Comparison of ENCODE assay signal across 27 mouse cellular contexts in genomic region chr4:145236027-145236426, GRCm38 (mm10). TPM values are rescaled to one million over a fixed set of nuclear protein-coding genes. Genes with fewer than 3 reads are reported as not detected.
DNase-seq lines count a peak whose midpoint lies in the region; ATAC-seq and TF ChIP-seq lines count a peak whose summit lies in the region.
"Had no signal": no experiment of that assay in that cellular context is flagged by ENCODE, and none has a peak within 500 bp of the region (broad histone marks: within the 10 kb centered on the region; RNA-seq: fewer than 3 reads in every experiment).

No protein-coding gene starts in this region.

- WGBS in heart, adult 2 months = 82% methylated on average over 7 of the region's 7 CpGs
- WGBS in hindbrain, embryonic 13.5 days = 89% methylated on average over 7 of the region's 7 CpGs

- no peak for TF ChIP-seq POLR2A in heart, adult 2 months (IDR thresholded peaks at IDR 0.05; ENCODE audit: insufficient read depth, low read depth, low read length)

- peaks cover 30% of the 10 kb centered on the region for H3K4me1 ChIP-seq in heart, adult 2 months (ENCODE audit: control insufficient read depth, insufficient read depth, low read length)
- no peaks in the 10 kb centered on the region for H3K4me1 ChIP-seq in hindbrain, embryonic 13.5 days (replicated peaks)

- DNase-seq in heart, adult 11 months = peak; percentile 92
- no peak for DNase-seq in heart, postnatal 4 days
- peak; percentile 90 for DNase-seq in induced T-regulatory cell, adult 2 months (ENCODE audit: low read depth)
- DNase-seq in thymus, postnatal 4 days = peak; percentile 52
- no peak for DNase-seq in layer of hippocampus, postnatal 25 days (ENCODE audit: extremely low spot score in 1 of 2, low spot score in 1 of 2)
- no peak for DNase-seq in heart, adult 2 months
- DNase-seq: cerebellum, adult 2 months; cerebellum, postnatal 36 days; gastrocnemius, adult 2 months; kidney, adult 9 months; kidney, postnatal 36 days; layer of hippocampus, adult 9-11 months; lung, embryonic 14.5 days; lung, postnatal 4 days; right cerebral cortex, postnatal 25 days had no signal

- no peak overlapping the region for H3K4me2 ChIP-seq in hindbrain, embryonic 13.5 days
- H3K4me2 ChIP-seq: embryonic facial prominence, embryonic 15.5 days; heart, embryonic 15.5 days; intestine, embryonic 15.5 days; liver, embryonic 12.5 days; lung, embryonic 14.5 days; midbrain, embryonic 12.5 days; neural tube, embryonic 15.5 days had no signal

- H3K79me2 ChIP-seq in heart, adult 2 months (replicated peaks; ENCODE audit: control insufficient read depth, insufficient read depth, low read length) = no peaks in the 10 kb centered on the region

- peak; percentile 3; the same call in 1 of the 2 replicates for ATAC-seq in neutrophil, adult 5-6 weeks (ENCODE audit: extremely low read depth, insufficient number of reproducible peaks, low FRiP score, poor library complexity, severe bottlenecking)
- no peak for ATAC-seq in hindbrain, embryonic 13.5 days (ENCODE audit: low FRiP score)
- ATAC-seq: intestine, embryonic 15.5 days; liver, embryonic 12.5 days; Patski had no signal

- H3K4me3 ChIP-seq in heart, adult 2 months = no peak overlapping the region
- no peak overlapping the region for H3K4me3 ChIP-seq in hindbrain, embryonic 13.5 days
- H3K4me3 ChIP-seq: embryonic facial prominence, embryonic 15.5 days; forebrain, embryonic 10.5 days; gastrocnemius, adult 2 months; heart, embryonic 15.5 days; intestine, embryonic 15.5 days; limb, embryonic 10.5 days; liver, embryonic 12.5 days; midbrain, embryonic 12.5 days; neural tube, embryonic 15.5 days had no signal

- intact Hi-C loops in heart, adult 2 months (cut with DNase I) = no loop called here

- H3K27ac ChIP-seq in heart, adult 2 months = no peak overlapping the region
- H3K27ac ChIP-seq in hindbrain, embryonic 13.5 days = no peak overlapping the region
- H3K27ac ChIP-seq: embryonic facial prominence, embryonic 15.5 days; forebrain, embryonic 10.5 days; gastrocnemius, adult 2 months; heart, embryonic 15.5 days; intestine, embryonic 15.5 days; limb, embryonic 10.5 days; liver, embryonic 12.5 days; midbrain, embryonic 12.5 days; neural tube, embryonic 15.5 days; stomach, postnatal 0 days had no signal

- no peak for TF ChIP-seq EP300 in heart, adult 2 months (IDR thresholded peaks at IDR 0.05; ENCODE audit: insufficient read depth, low read depth, low read length)

- H3K36me3 ChIP-seq in heart, adult 2 months (ENCODE audit: control insufficient read depth, insufficient read depth, low read length) = peaks cover 2% of the 10 kb centered on the region; the same call in 1 of the 2 replicates
- H3K36me3 ChIP-seq in hindbrain, embryonic 13.5 days = no peaks in the 10 kb centered on the region
- H3K36me3 ChIP-seq: embryonic facial prominence, embryonic 15.5 days; forebrain, embryonic 10.5 days; heart, embryonic 15.5 days; intestine, embryonic 15.5 days; limb, embryonic 10.5 days; liver, embryonic 12.5 days; midbrain, embryonic 12.5 days; neural tube, embryonic 15.5 days had no signal

- no peaks in the 10 kb centered on the region for H3K27me3 ChIP-seq in heart, adult 2 months (ENCODE audit: control insufficient read depth, insufficient read depth, low read length)
- no peaks in the 10 kb centered on the region for H3K27me3 ChIP-seq in hindbrain, embryonic 13.5 days
- H3K27me3 ChIP-seq: embryonic facial prominence, embryonic 15.5 days; heart, embryonic 15.5 days; intestine, embryonic 15.5 days; liver, embryonic 12.5 days; midbrain, embryonic 12.5 days; neural tube, embryonic 15.5 days; Patski had no signal

- H3K9me3 ChIP-seq in hindbrain, embryonic 13.5 days = no peaks in the 10 kb centered on the region
- H3K9me3 ChIP-seq: embryonic facial prominence, embryonic 15.5 days; forebrain, embryonic 10.5 days; heart, embryonic 15.5 days; intestine, embryonic 15.5 days; limb, embryonic 10.5 days; liver, embryonic 12.5 days; midbrain, embryonic 12.5 days; neural tube, embryonic 15.5 days had no signal

- H3K9ac ChIP-seq in heart, adult 2 months (ENCODE audit: low read depth, low read length) = no peak overlapping the region
- H3K9ac ChIP-seq in hindbrain, embryonic 13.5 days = no peak overlapping the region
- H3K9ac ChIP-seq: embryonic facial prominence, embryonic 15.5 days; heart, embryonic 15.5 days; intestine, embryonic 15.5 days; liver, embryonic 12.5 days; lung, embryonic 14.5 days; midbrain, embryonic 12.5 days; neural tube, embryonic 15.5 days had no signal

- no peak for TF ChIP-seq CTCF in heart, adult 2 months (IDR thresholded peaks at IDR 0.05)

RNA-seq across cellular contexts. Expression of gene Tnfrsf1b, which starts 10.6 kb away (rescaled TPM):
- total RNA-seq in heart, postnatal 4 days (2021) = 1 to 10 TPM; 4.5 to 5.0 TPM
- 91.5 and 109 TPM in 2 replicates for total RNA-seq in neutrophil, adult 5-6 weeks (2017)
- 1 to 10 TPM; 2.5 to 3.2 TPM for total RNA-seq in layer of hippocampus, postnatal 25 days (2021)
- 1 to 10 TPM; 4.8 to 5.4 TPM for total RNA-seq in heart, adult 2 months (2021)
- 7.6 and 10.9 TPM in 2 replicates for polyA plus RNA-seq in heart, adult 2 months (2012; rRNA removed)
- polyA plus RNA-seq in hindbrain, embryonic 13.5 days (2015; fragmentation: Nextera tagmentation; extraction: Ambion mirVana) = 3.2 and 4.1 TPM in 2 replicates

RNA-seq across cellular contexts. Expression of gene Vps13d, which starts 41.2 kb away (rescaled TPM):
- 10 to 100 TPM; 67.7 to 68.9 TPM for total RNA-seq in heart, postnatal 4 days (2021)
- total RNA-seq in neutrophil, adult 5-6 weeks (2017) = 87.7 and 101 TPM in 2 replicates
- 10 to 100 TPM; 60.5 to 66.0 TPM for total RNA-seq in layer of hippocampus, postnatal 25 days (2021)
- 10 to 100 TPM; 65.8 to 77.1 TPM for total RNA-seq in heart, adult 2 months (2021)
- polyA plus RNA-seq in heart, adult 2 months (2012; rRNA removed) = 24.8 and 41.5 TPM in 2 replicates
- polyA plus RNA-seq in hindbrain, embryonic 13.5 days (2015; fragmentation: Nextera tagmentation; extraction: Ambion mirVana) = 8.7 and 9.2 TPM in 2 replicates

Comparison
In these comparisons a context has a peak if more than half of its experiments do, and no peak if none do; other contexts are left out.
1. DNase-seq: peak in heart, adult 11 months (single experiment), induced T-regulatory cell, adult 2 months (single experiment) and thymus, postnatal 4 days (single experiment); none in heart, postnatal 4 days (single experiment), layer of hippocampus, postnatal 25 days (0 of 2) and heart, adult 2 months (0 of 2).
2. RNA of gene Tnfrsf1b, which starts 10.6 kb away (total RNA-seq): 91.5 to 109 TPM in neutrophil, adult 5-6 weeks; 4.8 to 5.4 TPM in heart, adult 2 months, 4.5 to 5.0 TPM in heart, postnatal 4 days and 2.5 to 3.2 TPM in layer of hippocampus, postnatal 25 days; every median in the first group is over 10 times any median in the second.